Mouse (Mus musculus) liver, adult (tissue): Measurements from ENCODE around the gene Trim25.

Experiments
- GATA4 ChIP-seq: IDR thresholded peaks from 2 replicates; pipeline ENCODE4 v1.6.1; 2014; ENCODE audit warnings: mild to moderate bottlenecking, low read length; ENCODE audit not compliant: insufficient replicate concordance

Trim25 gene

GRCm38 (mm10) chr11:88998974-88999722 lies at the start of gene Trim25:
Gene Trim25, plus strand, starts transcription at chr11:88999376.
- TF ChIP-seq GATA4: peak; percentile 46; the same call in 1 of the 2 replicates

GRCm38 (mm10) chr11:88949802-88950639 lies 49.2 kb upstream of the Trim25 start:
- TF ChIP-seq GATA4: no peak

GRCm38 (mm10) chr11:88950640-88951250 lies 48.4 kb upstream of the Trim25 start:
- no peak for TF ChIP-seq GATA4

GRCm38 (mm10) chr11:88951576-88951975 lies 47.6 kb upstream of the Trim25 start:
- no peak for TF ChIP-seq GATA4

GRCm38 (mm10) chr11:88952117-88952516 lies 47.1 kb upstream of the Trim25 start:
- TF ChIP-seq GATA4: no peak

GRCm38 (mm10) chr11:88953582-88953981 lies 45.6 kb upstream of the Trim25 start:
- no peak for TF ChIP-seq GATA4

GRCm38 (mm10) chr11:88954803-88955202 lies 44.4 kb upstream of the Trim25 start:
- TF ChIP-seq GATA4: no peak

- TF ChIP-seq GATA4: peak; percentile 41; the same call in 1 of the 2 replicates
Measured at GRCm38 (mm10) chr11:88955217-88955969, 43.8 kb upstream of the Trim25 start, which contains the start of gene Scpep1. Gene Scpep1, minus strand, starts transcription at chr11:88955465.

GRCm38 (mm10) chr11:88958851-88959250 lies 40.3 kb upstream of the Trim25 start:
- no peak for TF ChIP-seq GATA4

- no peak for TF ChIP-seq GATA4
Measured at GRCm38 (mm10) chr11:88966881-88967361, 32.3 kb upstream of the Trim25 start, which contains the start of gene Elobl. Gene Elobl, minus strand, starts transcription at chr11:88966931.

- no peak for TF ChIP-seq GATA4
Measured at GRCm38 (mm10) chr11:88970202-88970732, 28.9 kb upstream of the Trim25 start, which contains the start of gene Coil. Gene Coil, plus strand, starts transcription at chr11:88970252.

GRCm38 (mm10) chr11:88973776-88974701 lies 25.1 kb upstream of the Trim25 start:
- no peak; the same call in 1 of the 2 replicates for TF ChIP-seq GATA4

GRCm38 (mm10) chr11:88976320-88976719 lies 22.9 kb upstream of the Trim25 start:
- no peak for TF ChIP-seq GATA4
